Comparison of ENCODE assay signal across 8 mouse cellular contexts in the genomic region with DNA sequence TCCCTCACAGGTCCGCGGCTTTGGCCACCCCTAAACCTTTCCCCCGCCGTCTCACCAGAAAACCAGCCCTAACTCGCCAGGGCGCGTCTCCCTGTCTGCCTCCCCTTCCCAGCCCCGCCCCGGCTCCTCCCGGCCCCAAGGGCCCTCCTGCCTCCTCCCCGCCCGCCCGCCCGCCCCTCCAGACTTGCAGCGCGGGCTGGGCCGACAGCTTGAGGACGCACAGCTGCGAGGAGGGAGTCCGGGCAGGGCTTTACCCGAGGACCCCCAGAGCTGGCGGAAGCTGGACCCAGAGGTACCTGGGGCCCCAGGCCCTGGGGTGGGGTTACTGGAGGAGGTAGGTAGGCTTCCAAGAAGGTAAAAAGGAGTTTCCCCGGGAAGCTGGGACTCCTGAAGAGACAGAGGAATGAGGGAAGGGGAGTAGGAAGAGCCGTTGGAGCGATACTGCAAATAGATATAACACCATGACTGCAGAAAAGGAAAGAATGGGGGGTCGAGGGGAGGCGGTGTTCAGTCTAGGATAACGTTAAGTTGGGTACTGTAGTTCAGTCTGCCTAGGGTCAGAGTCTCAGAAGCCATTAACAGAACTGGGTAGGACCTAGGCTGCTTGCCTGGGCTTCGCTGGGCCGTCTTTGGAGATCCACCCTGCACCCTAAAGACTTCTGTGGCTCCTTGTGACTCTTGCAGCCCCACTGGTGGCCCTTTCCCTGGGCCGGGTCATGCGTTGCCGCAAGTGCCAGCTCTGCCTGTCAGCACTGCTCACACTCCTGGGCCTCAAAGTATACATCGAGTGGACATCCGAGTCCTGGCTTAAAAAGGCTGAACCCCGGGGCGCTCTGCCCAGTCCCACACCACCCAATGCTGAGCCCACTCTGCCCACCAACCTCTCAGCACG. TPM values are rescaled to one million over a fixed set of nuclear protein-coding genes. Genes with fewer than 3 reads are reported as not detected.
DNase-seq lines count a peak whose midpoint lies in the region; ATAC-seq and TF ChIP-seq lines count a peak whose summit lies in the region.

No protein-coding gene starts in this region.

- ATAC-seq in erythroblast, adult 5-6 weeks (replicated peaks; ENCODE audit: low FRiP score, poor library complexity, severe bottlenecking): no peak
- peak; percentile 52; the same call in 1 of the 2 replicates for ATAC-seq in limb, embryonic 11.5 days (ENCODE audit: insufficient number of reproducible peaks, low FRiP score, low TSS enrichment, low read depth)

- no peaks in the 10 kb centered on the region for H3K27me3 ChIP-seq in erythroblast, embryonic 14.5 days (ENCODE audit: control insufficient read depth)
- peaks cover 33% of the 10 kb centered on the region for H3K27me3 ChIP-seq in forebrain, embryonic 10.5 days (ENCODE audit: poor library complexity, severe bottlenecking)
- no peaks in the 10 kb centered on the region for H3K27me3 ChIP-seq in limb, embryonic 11.5 days (ENCODE audit: control insufficient read depth, insufficient read depth, low read length)
- peaks cover 28% of the 10 kb centered on the region for H3K27me3 ChIP-seq in midbrain, embryonic 10.5 days (ENCODE audit: low read depth, poor library complexity, severe bottlenecking)
- H3K27me3 ChIP-seq in testis, adult 2 months (ENCODE audit: control insufficient read depth, insufficient read depth, low read length): no peaks in the 10 kb centered on the region

- WGBS in forebrain, embryonic 10.5 days: 18% methylated on average over 38 of the region's 38 CpGs
- 20% methylated on average over 38 of the region's 38 CpGs for WGBS in limb, embryonic 11.5 days
- 21% methylated on average over 34 of the region's 38 CpGs for WGBS in midbrain, embryonic 10.5 days

- peak; percentile 41 for DNase-seq in forebrain, embryonic 10.5 days (ENCODE audit: extremely low spot score, low spot score)
- peak; percentile 71 for DNase-seq in heart, postnatal 25 days (ENCODE audit: low spot score)
- DNase-seq in limb, embryonic 11.5 days (ENCODE audit: low spot score): peak; percentile 65
- DNase-seq in midbrain, embryonic 10.5 days (ENCODE audit: low spot score): peak; percentile 59
- DNase-seq in layer of hippocampus, adult 9-11 months: no peak

- intact Hi-C loops in heart, postnatal 25 days (cut with DNase I): no loop called here

- H3K36me3 ChIP-seq in erythroblast, embryonic 14.5 days (ENCODE audit: control insufficient read depth): peaks cover 38% of the 10 kb centered on the region
- H3K36me3 ChIP-seq in forebrain, embryonic 10.5 days (replicated peaks): peaks cover 34% of the 10 kb centered on the region
- H3K36me3 ChIP-seq in limb, embryonic 11.5 days (ENCODE audit: control insufficient read depth, insufficient read depth, low read length): peaks cover 3% of the 10 kb centered on the region; the same call in 1 of the 2 replicates
- peaks cover 48% of the 10 kb centered on the region for H3K36me3 ChIP-seq in midbrain, embryonic 10.5 days
- peaks cover 1% of the 10 kb centered on the region; the same call in 1 of the 2 replicates for H3K36me3 ChIP-seq in testis, adult 2 months (ENCODE audit: control insufficient read depth, insufficient read depth, low read length)

- H3K4me2 ChIP-seq in limb, embryonic 11.5 days (ENCODE audit: low read depth, severe bottlenecking): peak overlapping the region; percentile 44

- H3K4me3 ChIP-seq in erythroblast, embryonic 14.5 days (replicated peaks): peak overlapping the region; percentile 63
- peak overlapping the region; percentile 48 for H3K4me3 ChIP-seq in forebrain, embryonic 10.5 days
- H3K4me3 ChIP-seq in limb, embryonic 11.5 days (ENCODE audit: low read depth, low read length): peak overlapping the region; percentile 26
- H3K4me3 ChIP-seq in midbrain, embryonic 10.5 days: peak overlapping the region; percentile 49
- H3K4me3 ChIP-seq in testis, adult 2 months (ENCODE audit: control insufficient read depth, low read depth, low read length): peak overlapping the region; percentile 59

- no peaks in the 10 kb centered on the region for H3K9me3 ChIP-seq in erythroblast, embryonic 14.5 days (ENCODE audit: control insufficient read depth, low read length)
- no peaks in the 10 kb centered on the region for H3K9me3 ChIP-seq in forebrain, embryonic 10.5 days
- no peaks in the 10 kb centered on the region for H3K9me3 ChIP-seq in limb, embryonic 11.5 days (ENCODE audit: control insufficient read depth, low read length)
- no peaks in the 10 kb centered on the region for H3K9me3 ChIP-seq in midbrain, embryonic 10.5 days (replicated peaks)

- H3K27ac ChIP-seq in forebrain, embryonic 10.5 days: peak overlapping the region; percentile 62
- no peak overlapping the region for H3K27ac ChIP-seq in limb, embryonic 11.5 days (replicated peaks; ENCODE audit: low read depth, low read length)
- H3K27ac ChIP-seq in midbrain, embryonic 10.5 days (replicated peaks): peak overlapping the region; percentile 39; the same call in 1 of the 2 replicates
- peak overlapping the region; percentile 52 for H3K27ac ChIP-seq in testis, adult 2 months (ENCODE audit: control insufficient read depth, insufficient read depth, low read depth, low read length)

- peak overlapping the region; percentile 55 for H3K9ac ChIP-seq in limb, embryonic 11.5 days (ENCODE audit: low read length)

- TF ChIP-seq CTCF in testis, adult 2 months (IDR thresholded peaks at IDR 0.05; ENCODE audit: control insufficient read depth, insufficient read depth, insufficient replicate concordance, low read depth, low read length): no peak

- peaks cover 36% of the 10 kb centered on the region for H3K4me1 ChIP-seq in erythroblast, embryonic 14.5 days (ENCODE audit: control insufficient read depth)
- H3K4me1 ChIP-seq in forebrain, embryonic 10.5 days: peaks cover 17% of the 10 kb centered on the region
- 0 out of 2 replicates have a peak, but pooled peaks cover 2% of the 10 kb centered on the region for H3K4me1 ChIP-seq in limb, embryonic 11.5 days (ENCODE audit: control insufficient read depth, insufficient read depth, low read length)
- H3K4me1 ChIP-seq in midbrain, embryonic 10.5 days: peaks cover 16% of the 10 kb centered on the region
- H3K4me1 ChIP-seq in testis, adult 2 months (ENCODE audit: control insufficient read depth, insufficient read depth, low read length): peaks cover 15% of the 10 kb centered on the region

- peak; percentile 55; the same call in 1 of the 2 replicates for TF ChIP-seq POLR2A in testis, adult 2 months (IDR thresholded peaks at IDR 0.05; ENCODE audit: control insufficient read depth, low read depth, low read length)

RNA-seq across cellular contexts. Expression of gene B3gnt8, which starts 1.2 kb away (rescaled TPM):
- 0.10 and 0.23 TPM in 2 replicates for polyA plus RNA-seq in erythroblast, embryonic 14.5 days (2012)
- total RNA-seq in erythroblast, adult 5-6 weeks (2015; ENCODE audit: low replicate concordance): 1.9 and 2.5 TPM in 2 replicates
- total RNA-seq in erythroblast, adult 5-6 weeks (2017; ENCODE audit: low replicate concordance): 0.98 and 5.8 TPM in 2 replicates
- 0.79 and 1.1 TPM in 2 replicates for polyA plus RNA-seq in forebrain, embryonic 10.5 days (2016; fragmentation: Nextera tagmentation; extraction: Ambion mirVana)
- 1 to 10 TPM; 2.3 to 4.2 TPM for total RNA-seq in heart, postnatal 25 days (2021)
- 0.87 and 1.2 TPM in 2 replicates for polyA plus RNA-seq in limb, embryonic 11.5 days (2014; fragmentation: Nextera tagmentation; extraction: Ambion mirVana)
- polyA plus RNA-seq in midbrain, embryonic 10.5 days (2016; fragmentation: Nextera tagmentation; extraction: Ambion mirVana): 0.43 and 1.1 TPM in 2 replicates
- polyA plus RNA-seq in testis, adult 2 months (2012; rRNA removed): 3.1 and 3.9 TPM in 2 replicates

RNA-seq across cellular contexts. Expression of gene Dmac2, which starts 8.5 kb away (rescaled TPM):
- 0.73 and 1.1 TPM in 2 replicates for polyA plus RNA-seq in erythroblast, embryonic 14.5 days (2012)
- total RNA-seq in erythroblast, adult 5-6 weeks (2015; ENCODE audit: low replicate concordance): 4.6 and 7.3 TPM in 2 replicates
- 2.5 and 4.1 TPM in 2 replicates for total RNA-seq in erythroblast, adult 5-6 weeks (2017; ENCODE audit: low replicate concordance)
- 26.9 and 27.0 TPM in 2 replicates for polyA plus RNA-seq in forebrain, embryonic 10.5 days (2016; fragmentation: Nextera tagmentation; extraction: Ambion mirVana)
- total RNA-seq in heart, postnatal 25 days (2021): 10 to 100 TPM; 60.4 to 65.0 TPM
- polyA plus RNA-seq in limb, embryonic 11.5 days (2014; fragmentation: Nextera tagmentation; extraction: Ambion mirVana): 35.8 and 36.9 TPM in 2 replicates
- 22.8 and 24.9 TPM in 2 replicates for polyA plus RNA-seq in midbrain, embryonic 10.5 days (2016; fragmentation: Nextera tagmentation; extraction: Ambion mirVana)
- polyA plus RNA-seq in testis, adult 2 months (2012; rRNA removed): 53.6 and 57.8 TPM in 2 replicates

RNA-seq across cellular contexts. Expression of gene Erich4, which starts 12.0 kb away (rescaled TPM):
- not detected in 2 replicates for polyA plus RNA-seq in erythroblast, embryonic 14.5 days (2012)
- not detected in 2 replicates for total RNA-seq in erythroblast, adult 5-6 weeks (2015; ENCODE audit: low replicate concordance)
- total RNA-seq in erythroblast, adult 5-6 weeks (2017; ENCODE audit: low replicate concordance): not detected in 2 replicates
- polyA plus RNA-seq in forebrain, embryonic 10.5 days (2016; fragmentation: Nextera tagmentation; extraction: Ambion mirVana): not detected in 2 replicates
- under 1 TPM in 1 of 2 experiments, not detected in 1; 0.29 TPM for total RNA-seq in heart, postnatal 25 days (2021)
- polyA plus RNA-seq in limb, embryonic 11.5 days (2014; fragmentation: Nextera tagmentation; extraction: Ambion mirVana): not detected in 2 replicates
- polyA plus RNA-seq in midbrain, embryonic 10.5 days (2016; fragmentation: Nextera tagmentation; extraction: Ambion mirVana): not detected in 2 replicates
- not detected in 2 replicates for polyA plus RNA-seq in testis, adult 2 months (2012; rRNA removed)

RNA-seq across cellular contexts. Expression of gene Bckdha, which starts 31.1 kb away (rescaled TPM):
- polyA plus RNA-seq in erythroblast, embryonic 14.5 days (2012): 2.4 and 3.2 TPM in 2 replicates
- total RNA-seq in erythroblast, adult 5-6 weeks (2015; ENCODE audit: low replicate concordance): 2.5 and 17.9 TPM in 2 replicates
- 4.3 and 5.2 TPM in 2 replicates for total RNA-seq in erythroblast, adult 5-6 weeks (2017; ENCODE audit: low replicate concordance)
- polyA plus RNA-seq in forebrain, embryonic 10.5 days (2016; fragmentation: Nextera tagmentation; extraction: Ambion mirVana): 42.5 and 44.0 TPM in 2 replicates
- 100 to 1,000 TPM; 184 to 199 TPM for total RNA-seq in heart, postnatal 25 days (2021)
- 49.3 and 54.7 TPM in 2 replicates for polyA plus RNA-seq in limb, embryonic 11.5 days (2014; fragmentation: Nextera tagmentation; extraction: Ambion mirVana)
- polyA plus RNA-seq in midbrain, embryonic 10.5 days (2016; fragmentation: Nextera tagmentation; extraction: Ambion mirVana): 45.2 and 48.2 TPM in 2 replicates
- 69.0 and 76.6 TPM in 2 replicates for polyA plus RNA-seq in testis, adult 2 months (2012; rRNA removed)

RNA-seq across cellular contexts. Expression of gene Exosc5, which starts 31.3 kb away (rescaled TPM):
- polyA plus RNA-seq in erythroblast, embryonic 14.5 days (2012): 11.8 and 15.6 TPM in 2 replicates
- 5.4 and 13.8 TPM in 2 replicates for total RNA-seq in erythroblast, adult 5-6 weeks (2015; ENCODE audit: low replicate concordance)
- total RNA-seq in erythroblast, adult 5-6 weeks (2017; ENCODE audit: low replicate concordance): 3.6 and 10.1 TPM in 2 replicates
- polyA plus RNA-seq in forebrain, embryonic 10.5 days (2016; fragmentation: Nextera tagmentation; extraction: Ambion mirVana): 81.0 and 82.1 TPM in 2 replicates
- 10 to 100 TPM; 16.0 to 16.3 TPM for total RNA-seq in heart, postnatal 25 days (2021)
- polyA plus RNA-seq in limb, embryonic 11.5 days (2014; fragmentation: Nextera tagmentation; extraction: Ambion mirVana): 70.0 and 73.8 TPM in 2 replicates
- 65.0 and 81.4 TPM in 2 replicates for polyA plus RNA-seq in midbrain, embryonic 10.5 days (2016; fragmentation: Nextera tagmentation; extraction: Ambion mirVana)
- 466 and 545 TPM in 2 replicates for polyA plus RNA-seq in testis, adult 2 months (2012; rRNA removed)

Comparison
In these comparisons a context has a peak if more than half of its experiments do, and no peak if none do; other contexts are left out.
1. RNA of gene Dmac2, which starts 8.5 kb away (polyA plus RNA-seq): 53.6 to 57.8 TPM in testis, adult 2 months, 35.8 to 36.9 TPM in limb, embryonic 11.5 days, 26.9 to 27.0 TPM in forebrain, embryonic 10.5 days and 22.8 to 24.9 TPM in midbrain, embryonic 10.5 days; 0.73 to 1.1 TPM in erythroblast, embryonic 14.5 days; every median in the first group is over 10 times any median in the second.
2. Peak in every context shown above with its lines, with median percentiles within 50 percentile points of each other: H3K4me3 ChIP-seq.